Mouse (Mus musculus): ENCODE data around the gene Hrct1. TPM values are rescaled to one million over a fixed set of nuclear protein-coding genes. Genes with fewer than 3 reads are reported as not detected.

The Hrct1 gene
- polyA plus RNA-seq, 1 experiment from 2014 or later, result 0.61 TPM

- 67% methylated on average over 10 of the region's 10 CpGs for WGBS
- H3K27me3 ChIP-seq (replicated peaks), result no peaks in the 10 kb centered on the region
Observed at GRCm38 (mm10) chr4:43760460-43760859, 33.5 kb downstream of the Hrct1 start.

DNA sequence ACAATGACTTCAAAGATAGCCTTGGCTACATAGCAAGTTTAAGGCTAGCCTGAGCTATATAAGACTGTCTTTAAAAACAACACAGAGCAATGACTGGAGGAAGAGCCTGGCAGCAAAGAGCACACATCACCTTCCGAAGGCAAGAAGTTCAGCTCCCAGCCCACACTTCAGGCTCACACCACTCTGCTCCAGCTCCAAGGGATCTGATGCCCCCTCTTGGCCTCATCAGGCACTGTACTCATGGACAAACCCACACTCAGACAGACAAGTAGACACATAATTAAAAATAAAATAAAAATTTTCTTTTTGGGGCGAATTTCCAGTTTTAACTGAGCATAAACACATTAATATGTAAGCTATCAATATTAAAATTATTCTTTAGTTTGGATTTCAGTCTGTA is 34.3 kb downstream of the Hrct1 start:
- no peak overlapping the region for H3K27ac ChIP-seq
- no peaks in the 10 kb centered on the region for H3K9me3 ChIP-seq
- no peak for ATAC-seq (replicated peaks)
- H3K27me3 ChIP-seq (replicated peaks), result no peaks in the 10 kb centered on the region
- H3K4me2 ChIP-seq, result no peak overlapping the region
- 78% methylated on average over 2 of the region's 2 CpGs for WGBS
- no peak overlapping the region for H3K4me3 ChIP-seq
- H3K9ac ChIP-seq, result no peak overlapping the region
- H3K4me1 ChIP-seq, result no peaks in the 10 kb centered on the region
- H3K36me3 ChIP-seq (replicated peaks), result no peaks in the 10 kb centered on the region

More at GRCm38 (mm10) chr4:43760460-43760859, 33.5 kb downstream of the Hrct1 start:
- no peak overlapping the region for H3K9ac ChIP-seq
- no peak overlapping the region for H3K4me3 ChIP-seq
- ATAC-seq (replicated peaks), result no peak
- H3K27ac ChIP-seq, result no peak overlapping the region
- no peaks in the 10 kb centered on the region for H3K4me1 ChIP-seq
- no peaks in the 10 kb centered on the region for H3K9me3 ChIP-seq
- H3K36me3 ChIP-seq (replicated peaks), result no peaks in the 10 kb centered on the region
- H3K4me2 ChIP-seq, result no peak overlapping the region

- Histone ChIP-seq H3K9ac (no peak overlapping the region), H3K27me3 (replicated peaks) (no peaks in the 10 kb centered on the region), H3K9me3 (no peaks in the 10 kb centered on the region), H3K4me1 (no peaks in the 10 kb centered on the region), H3K36me3 (replicated peaks) (no peaks in the 10 kb centered on the region), H3K4me3 (no peak overlapping the region), H3K4me2 (no peak overlapping the region), H3K27ac (no peak overlapping the region)
- no peak for ATAC-seq (replicated peaks)
- 23% methylated on average over 7 of the region's 7 CpGs for WGBS
Observed at GRCm38 (mm10) chr4:43763410-43763809, 36.4 kb downstream of the Hrct1 start.

DNA sequence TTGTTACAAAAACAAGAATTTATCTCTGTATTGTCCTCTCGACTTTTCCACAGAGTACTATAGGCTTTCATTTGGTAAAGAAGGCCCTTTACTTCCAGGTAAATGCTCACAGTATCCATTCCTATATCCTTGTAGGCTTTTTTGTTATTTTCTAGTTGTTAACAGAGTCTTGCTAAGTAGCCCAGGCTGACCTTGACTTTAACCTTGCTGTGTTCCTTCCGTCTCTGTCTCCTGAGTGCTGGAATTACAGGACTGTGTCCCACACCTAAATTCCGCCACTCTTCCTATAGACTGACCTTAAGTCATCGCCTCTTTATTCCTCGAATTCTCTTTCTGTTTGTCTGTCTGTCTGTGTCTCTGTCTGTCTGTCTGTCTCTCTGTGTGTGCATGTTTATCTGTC is 41.4 kb downstream of the Hrct1 start:
- H3K9me3 ChIP-seq, result no peaks in the 10 kb centered on the region
- no peak overlapping the region for H3K9ac ChIP-seq
- no peak overlapping the region for H3K4me2 ChIP-seq
- H3K27me3 ChIP-seq (replicated peaks), result no peaks in the 10 kb centered on the region
- WGBS, result 92% methylated on average over 5 of the region's 5 CpGs
- no peaks in the 10 kb centered on the region for H3K4me1 ChIP-seq
- no peak overlapping the region for H3K27ac ChIP-seq
- no peak overlapping the region for H3K4me3 ChIP-seq
- ATAC-seq (replicated peaks), result no peak
- no peaks in the 10 kb centered on the region for H3K36me3 ChIP-seq (replicated peaks)

GRCm38 (mm10) chr4:43769374-43769773 is 42.4 kb downstream of the Hrct1 start:
- no peaks in the 10 kb centered on the region for H3K36me3 ChIP-seq (replicated peaks)
- H3K4me1 ChIP-seq, result no peaks in the 10 kb centered on the region
- H3K27ac ChIP-seq, result no peak overlapping the region
- no peaks in the 10 kb centered on the region for H3K27me3 ChIP-seq (replicated peaks)
- no peak overlapping the region for H3K4me3 ChIP-seq
- H3K9ac ChIP-seq, result no peak overlapping the region
- WGBS, result 96% methylated on average over 2 of the region's 2 CpGs
- no peak for ATAC-seq (replicated peaks)
- no peaks in the 10 kb centered on the region for H3K9me3 ChIP-seq
- no peak overlapping the region for H3K4me2 ChIP-seq

- Histone ChIP-seq H3K36me3 (replicated peaks) (no peaks in the 10 kb centered on the region), H3K4me2 (no peak within 1 kb of the TSS), H3K9ac (no peak within 1 kb of the TSS), H3K4me1 (no peaks in the 10 kb centered on the region), H3K9me3 (no peaks in the 10 kb centered on the region), H3K4me3 (no peak within 1 kb of the TSS), H3K27ac (no peak within 1 kb of the TSS), H3K27me3 (replicated peaks) (no peaks in the 10 kb centered on the region)
- no peak for ATAC-seq (replicated peaks)
- 84% methylated on average over 6 of the region's 6 CpGs for WGBS
Observed at GRCm38 (mm10) chr4:43770909-43771308, 43.9 kb downstream of the Hrct1 start, which contains the start of gene Olfr159. TSS of gene Olfr159 (minus strand) at chr4:43771009.

DNA sequence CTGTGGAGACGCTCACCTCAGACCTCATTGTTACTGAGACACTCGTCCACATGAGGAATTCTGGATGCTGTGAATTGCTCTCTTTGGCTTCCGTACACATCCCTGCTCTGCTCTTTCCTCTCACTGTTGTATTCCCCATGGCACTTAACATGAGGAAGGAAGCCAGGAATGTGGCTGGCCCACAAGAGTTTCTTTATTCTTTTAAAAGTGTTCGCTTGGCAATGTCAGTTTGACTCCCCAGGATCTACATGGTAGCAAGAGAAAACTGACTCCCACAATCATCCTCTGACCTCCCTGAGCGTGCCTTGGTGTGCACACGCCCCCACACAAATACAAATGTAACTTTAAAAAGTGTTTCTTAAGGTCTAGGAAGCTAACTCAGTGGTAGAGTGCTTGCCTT is 44.6 kb downstream of the Hrct1 start:
- ATAC-seq (replicated peaks), result no peak
- 63% methylated on average over 6 of the region's 6 CpGs for WGBS
- Histone ChIP-seq H3K4me3 (no peak overlapping the region), H3K4me2 (no peak overlapping the region), H3K9me3 (no peaks in the 10 kb centered on the region), H3K9ac (no peak overlapping the region), H3K4me1 (no peaks in the 10 kb centered on the region), H3K27ac (no peak overlapping the region), H3K36me3 (replicated peaks) (no peaks in the 10 kb centered on the region), H3K27me3 (replicated peaks) (no peaks in the 10 kb centered on the region)

- Histone ChIP-seq H3K9ac (no peak overlapping the region), H3K27ac (no peak overlapping the region), H3K27me3 (replicated peaks) (no peaks in the 10 kb centered on the region), H3K36me3 (replicated peaks) (no peaks in the 10 kb centered on the region), H3K4me1 (no peaks in the 10 kb centered on the region), H3K4me3 (no peak overlapping the region), H3K9me3 (no peaks in the 10 kb centered on the region), H3K4me2 (no peak overlapping the region)
- 32% methylated on average over 2 of the region's 2 CpGs for WGBS
- no peak for ATAC-seq (replicated peaks)
Observed at GRCm38 (mm10) chr4:43772304-43772703, 45.3 kb downstream of the Hrct1 start.

Other genes starting within 250 kb of the Hrct1 start
- gene Sit1, start 243.5 kb upstream of the Hrct1 start, polyA plus RNA-seq (2015; fragmentation: Nextera tagmentation; extraction: Ambion mirVana), result not detected in 2 replicates
- 81.4 and 82.8 TPM in 2 replicates for gene Ccdc107, start 234.3 kb upstream of the Hrct1 start, polyA plus RNA-seq (2015; fragmentation: Nextera tagmentation; extraction: Ambion mirVana)
- 6.2 and 7.0 TPM in 2 replicates for gene Arhgef39, start 227.5 kb upstream of the Hrct1 start, polyA plus RNA-seq (2015; fragmentation: Nextera tagmentation; extraction: Ambion mirVana)
- 0.32 and 0.49 TPM in 2 replicates for gene Car9, start 220.2 kb upstream of the Hrct1 start, polyA plus RNA-seq (2015; fragmentation: Nextera tagmentation; extraction: Ambion mirVana)
- gene Tpm2, start 203.4 kb upstream of the Hrct1 start, polyA plus RNA-seq (2015; fragmentation: Nextera tagmentation; extraction: Ambion mirVana), result 9.8 and 10.7 TPM in 2 replicates
- 82.7 and 94.0 TPM in 2 replicates for gene Creb3, start 164.9 kb upstream of the Hrct1 start, polyA plus RNA-seq (2015; fragmentation: Nextera tagmentation; extraction: Ambion mirVana)
- 58.8 and 61.0 TPM in 2 replicates for gene Tln1, start 164.5 kb upstream of the Hrct1 start, polyA plus RNA-seq (2015; fragmentation: Nextera tagmentation; extraction: Ambion mirVana)
- 24.8 and 25.7 TPM in 2 replicates for gene Rgp1, start 148.5 kb upstream of the Hrct1 start, polyA plus RNA-seq (2015; fragmentation: Nextera tagmentation; extraction: Ambion mirVana)
- 67.9 and 71.0 TPM in 2 replicates for gene Gba2, start 148.3 kb upstream of the Hrct1 start, polyA plus RNA-seq (2015; fragmentation: Nextera tagmentation; extraction: Ambion mirVana)
- gene Msmp, start 142.7 kb upstream of the Hrct1 start, polyA plus RNA-seq (2015; fragmentation: Nextera tagmentation; extraction: Ambion mirVana), result 1.3 and 1.9 TPM in 2 replicates
- gene Npr2, start 95.3 kb upstream of the Hrct1 start, polyA plus RNA-seq (2015; fragmentation: Nextera tagmentation; extraction: Ambion mirVana), result 12.8 and 16.0 TPM in 2 replicates
- gene Spag8, start 73.6 kb upstream of the Hrct1 start, polyA plus RNA-seq (2015; fragmentation: Nextera tagmentation; extraction: Ambion mirVana), result 7.7 and 8.9 TPM in 2 replicates
- gene Hint2, start 70.7 kb upstream of the Hrct1 start, polyA plus RNA-seq (2015; fragmentation: Nextera tagmentation; extraction: Ambion mirVana), result 64.9 and 65.5 TPM in 2 replicates
- gene Tmem8b, start 58.2 kb upstream of the Hrct1 start, polyA plus RNA-seq (2015; fragmentation: Nextera tagmentation; extraction: Ambion mirVana), result 15.7 and 17.7 TPM in 2 replicates
- gene Fam221b, start 58.0 kb upstream of the Hrct1 start, polyA plus RNA-seq (2015; fragmentation: Nextera tagmentation; extraction: Ambion mirVana), result 1.3 and 1.6 TPM in 2 replicates
- not detected in 2 replicates for gene Olfr70, start 26.4 kb upstream of the Hrct1 start, polyA plus RNA-seq (2015; fragmentation: Nextera tagmentation; extraction: Ambion mirVana)
- 0.13 TPM in 1 of 2 replicates, not detected in the other for gene Olfr71, start 16.9 kb upstream of the Hrct1 start, polyA plus RNA-seq (2015; fragmentation: Nextera tagmentation; extraction: Ambion mirVana)
- 0.06 TPM in 1 of 2 replicates, not detected in the other for gene Spaar, start 2.8 kb downstream of the Hrct1 start, polyA plus RNA-seq (2015; fragmentation: Nextera tagmentation; extraction: Ambion mirVana)
- gene Olfr159, start 43.8 kb downstream of the Hrct1 start, polyA plus RNA-seq (2015; fragmentation: Nextera tagmentation; extraction: Ambion mirVana), result not detected in 2 replicates
- not detected in 2 replicates for gene Olfr156, start 96.7 kb downstream of the Hrct1 start, polyA plus RNA-seq (2015; fragmentation: Nextera tagmentation; extraction: Ambion mirVana)
- gene Olfr157, start 113.0 kb downstream of the Hrct1 start, polyA plus RNA-seq (2015; fragmentation: Nextera tagmentation; extraction: Ambion mirVana), result not detected in 2 replicates
- not detected in 2 replicates for gene Olfr155, start 124.4 kb downstream of the Hrct1 start, polyA plus RNA-seq (2015; fragmentation: Nextera tagmentation; extraction: Ambion mirVana)
- 6.7 and 7.0 TPM in 2 replicates for gene Reck, start 148.3 kb downstream of the Hrct1 start, polyA plus RNA-seq (2015; fragmentation: Nextera tagmentation; extraction: Ambion mirVana)
- 28.6 and 29.2 TPM in 2 replicates for gene Glipr2, start 230.2 kb downstream of the Hrct1 start, polyA plus RNA-seq (2015; fragmentation: Nextera tagmentation; extraction: Ambion mirVana)